8 mouse cellular contexts compared by ENCODE assay signal in the genomic region with DNA sequence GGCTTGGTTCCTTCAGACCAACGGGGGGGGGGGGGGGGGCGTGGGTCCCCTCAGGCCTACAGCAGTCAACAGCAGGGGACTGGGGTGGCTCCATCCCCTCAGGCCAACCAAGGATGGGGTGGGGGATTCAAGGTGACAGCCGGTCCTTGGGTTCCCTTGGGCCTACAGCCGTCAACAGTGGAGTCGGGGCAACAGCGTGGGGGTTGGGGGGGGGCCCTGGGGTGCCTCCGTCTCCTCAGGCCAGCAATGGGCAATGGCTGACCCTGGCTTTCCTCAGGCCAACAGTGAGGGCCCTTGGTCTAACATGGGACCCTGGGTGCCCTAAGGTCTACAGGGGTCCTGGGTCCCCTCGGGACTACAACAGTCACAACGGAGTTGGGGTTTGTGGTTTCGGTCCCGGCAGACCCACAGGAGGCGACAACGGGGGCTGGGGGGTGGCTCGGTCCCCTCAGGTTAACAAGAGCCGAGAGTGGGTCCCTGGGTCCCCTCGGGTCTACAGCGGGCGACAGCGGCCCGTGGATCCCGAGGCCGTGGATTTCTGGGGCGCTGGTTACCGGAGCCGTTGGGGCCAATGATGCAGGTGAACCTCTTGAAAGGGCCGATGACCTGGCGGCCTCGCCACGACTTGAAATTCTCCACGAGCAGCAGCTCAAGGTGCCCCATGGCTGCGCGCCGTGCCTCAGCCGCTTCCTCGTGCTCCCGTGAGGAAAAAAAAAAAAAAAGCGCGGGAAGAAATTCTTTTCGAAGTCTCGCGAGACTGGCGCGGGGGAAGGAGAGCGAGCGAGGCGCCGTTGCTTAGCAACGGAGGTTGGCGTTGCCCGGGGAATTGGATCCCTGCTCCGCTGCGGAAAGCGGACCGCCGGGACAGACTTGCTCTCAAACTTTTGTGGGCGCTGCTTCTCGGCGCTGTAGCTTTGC. TPM values are rescaled to one million over a fixed set of nuclear protein-coding genes. Genes with fewer than 3 reads are reported as not detected.
A peak's percentile ranks its signal among the peaks of the same experiment; 100 is the strongest.
DNase-seq lines count a peak whose midpoint lies in the region; ATAC-seq and TF ChIP-seq lines count a peak whose summit lies in the region.

A gene (minus strand): TSS at position 690 of the 918 bp plus-strand sequence.
A gene (plus strand): TSS at position 804 of the 918 bp plus-strand sequence.

- no peak within 1 kb of the TSS for H3K27ac ChIP-seq in cortical plate, adult 2 months (ENCODE audit: insufficient read depth, low read length)
- no peak within 1 kb of the TSS for H3K27ac ChIP-seq in intestine, embryonic 15.5 days

- H3K36me3 ChIP-seq in intestine, embryonic 15.5 days = no peaks in the 10 kb centered on the region

- peak within 1 kb of the TSS; percentile 67 for H3K4me2 ChIP-seq in intestine, embryonic 15.5 days (replicated peaks)

- peak; percentile 47 for ATAC-seq in intestine, embryonic 15.5 days
- ATAC-seq in megakaryocyte progenitor cell, adult 5-6 weeks (replicated peaks; ENCODE audit: poor library complexity) = 0 out of 2 replicates have a peak, but pooled peaks have one; percentile 26

- H3K4me3 ChIP-seq in cortical plate, adult 2 months (ENCODE audit: insufficient read depth, low read length) = peak within 1 kb of the TSS; percentile 35
- H3K4me3 ChIP-seq in intestine, embryonic 15.5 days (replicated peaks) = peak within 1 kb of the TSS; percentile 27

- 30% methylated on average over 57 of the region's 58 CpGs for WGBS in intestine, embryonic 15.5 days

- DNase-seq in adrenal gland, adult 2 months = peak; percentile 51
- DNase-seq in gastrocnemius, postnatal 10 days = peak; percentile 80
- DNase-seq in left cerebral cortex, adult 8-10 months (ENCODE audit: low spot score in 2 of 2) = peak; percentile 42 to 65
- DNase-seq in right cerebral cortex, postnatal 36 days (ENCODE audit: low spot score in 2 of 2) = peak; percentile 47 to 58
- DNase-seq in natural killer cell, adult 2 months (ENCODE audit: low spot score in 2 of 2) = no peak

- no peaks in the 10 kb centered on the region for H3K27me3 ChIP-seq in intestine, embryonic 15.5 days (replicated peaks)

- 0 out of 2 replicates have a peak, but pooled peaks cover 2% of the 10 kb centered on the region for H3K4me1 ChIP-seq in cortical plate, adult 2 months (ENCODE audit: control insufficient read depth, insufficient read depth, low read length)
- H3K4me1 ChIP-seq in intestine, embryonic 15.5 days (replicated peaks) = peaks cover 11% of the 10 kb centered on the region; the same call in 1 of the 2 replicates

- H3K9me3 ChIP-seq in intestine, embryonic 15.5 days = no peaks in the 10 kb centered on the region

- H3K9ac ChIP-seq in intestine, embryonic 15.5 days = no peak within 1 kb of the TSS

- TF ChIP-seq POLR2A in cortical plate, adult 2 months (IDR thresholded peaks at IDR 0.05; ENCODE audit: extremely low read depth, insufficient read depth, low read length) = no peak

- TF ChIP-seq CTCF in cortical plate, adult 2 months (IDR thresholded peaks at IDR 0.05; ENCODE audit: extremely low read depth, insufficient read depth, low read length) = no peak

RNA-seq across cellular contexts. Expression of the first gene that starts in this region (rescaled TPM):
- total RNA-seq in adrenal gland, adult 2 months (2021) = not detected
- polyA plus RNA-seq in adrenal gland, adult 2 months (2012; rRNA removed) = 0.02 TPM in 1 of 2 replicates, not detected in the other
- polyA plus RNA-seq in cortical plate, adult 2 months (2012; rRNA removed) = 0.02 and 0.06 TPM in 2 replicates
- under 1 TPM in 1 of 2 experiments, not detected in 1; 0.34 TPM for total RNA-seq in gastrocnemius, postnatal 10 days (2021)
- polyA plus RNA-seq in intestine, embryonic 15.5 days (2015; fragmentation: Nextera tagmentation; extraction: Ambion mirVana) = 0.11 and 0.21 TPM in 2 replicates
- total RNA-seq in left cerebral cortex, adult 8-10 months (2022) = under 1 TPM in 1 of 4 experiments, not detected in 3; 0.07 TPM
- not detected in 2 replicates for total RNA-seq in megakaryocyte progenitor cell, adult 5-6 weeks (2015)
- total RNA-seq in megakaryocyte progenitor cell, adult 5-6 weeks (2017) = not detected in 2 replicates

RNA-seq across cellular contexts. Expression of the second gene that starts in this region (rescaled TPM):
- total RNA-seq in adrenal gland, adult 2 months (2021) = not detected
- polyA plus RNA-seq in adrenal gland, adult 2 months (2012; rRNA removed) = not detected in 2 replicates
- polyA plus RNA-seq in cortical plate, adult 2 months (2012; rRNA removed) = 0.29 TPM in 1 of 2 replicates, not detected in the other
- total RNA-seq in gastrocnemius, postnatal 10 days (2021) = not detected
- polyA plus RNA-seq in intestine, embryonic 15.5 days (2015; fragmentation: Nextera tagmentation; extraction: Ambion mirVana) = 0.08 and 0.19 TPM in 2 replicates
- total RNA-seq in left cerebral cortex, adult 8-10 months (2022) = under 1 TPM in 1 of 4 experiments, not detected in 3; 0.32 TPM
- not detected in 2 replicates for total RNA-seq in megakaryocyte progenitor cell, adult 5-6 weeks (2015)
- not detected in 2 replicates for total RNA-seq in megakaryocyte progenitor cell, adult 5-6 weeks (2017)

Comparison
In these comparisons a context has a peak if more than half of its experiments do, and no peak if none do; other contexts are left out.
1. Peak in DNase-seq in adrenal gland, adult 2 months; RNA of the genes that start here not detected or under 1 TPM.
2. Peak in DNase-seq in gastrocnemius, postnatal 10 days; RNA of the genes that start here not detected or under 1 TPM.
3. Peak in ATAC-seq, H3K4me3 ChIP-seq and H3K4me2 ChIP-seq in intestine, embryonic 15.5 days; RNA of the genes that start here not detected or under 1 TPM.
4. Peak in DNase-seq in left cerebral cortex, adult 8-10 months; RNA of the genes that start here not detected or under 1 TPM.
5. Peak in ATAC-seq in megakaryocyte progenitor cell, adult 5-6 weeks; RNA of the genes that start here not detected or under 1 TPM.
6. DNase-seq: peak in right cerebral cortex, postnatal 36 days (2 of 2); none in natural killer cell, adult 2 months (0 of 2).